Mouse (Mus musculus): Measurements from ENCODE around the gene Dnlz. TPM values are rescaled to one million over a fixed set of nuclear protein-coding genes. Genes with fewer than 3 reads are reported as not detected.

Gene Dnlz
- total and polyA plus RNA-seq, 2 experiments from 2014 or later, result 17.0 to 23.0 TPM

- peaks cover 35% of the 10 kb centered on the region for H3K4me1 ChIP-seq (ENCODE audit: control insufficient read depth, insufficient read depth)
- H3K36me3 ChIP-seq (replicated peaks; ENCODE audit: control insufficient read depth, insufficient read depth, low read length), result peaks cover 12% of the 10 kb centered on the region; the same call in 1 of the 2 replicates
- no peak overlapping the region for H3K4me3 ChIP-seq (ENCODE audit: low read depth, low read length)
These were observed 32.2 kb downstream of the Dnlz start for GRCm38 (mm10) chr2:26319519-26320244.

GRCm38 (mm10) chr2:26319109-26319508, 32.8 kb downstream of the Dnlz start:
- Histone ChIP-seq H3K27me3 (ENCODE audit: control insufficient read depth, insufficient read depth, low read length) (no peaks in the 10 kb centered on the region), H3K27ac (ENCODE audit: low read depth) (no peak overlapping the region), H3K9ac (replicated peaks; ENCODE audit: low read depth, low read length) (no peak overlapping the region), H3K9me3 (replicated peaks; ENCODE audit: control insufficient read depth, low read length) (no peaks in the 10 kb centered on the region), H3K36me3 (replicated peaks; ENCODE audit: control insufficient read depth, insufficient read depth, low read length) (0 out of 2 replicates have a peak, but pooled peaks cover 8% of the 10 kb centered on the region), H3K4me1 (ENCODE audit: control insufficient read depth, insufficient read depth) (peaks cover 35% of the 10 kb centered on the region), H3K4me2 (ENCODE audit: low read depth, low read length) (no peak overlapping the region), H3K4me3 (ENCODE audit: low read depth, low read length) (no peak overlapping the region)
- DNase-seq (ENCODE audit: low spot score) (no peak), ATAC-seq (ENCODE audit: insufficient read depth, low read depth) (no peak)
- WGBS, result 90% methylated on average over 9 of the region's 9 CpGs
- TF ChIP-seq EP300 (IDR thresholded peaks at IDR 0.05; ENCODE audit: low read depth) (no peak), CTCF (IDR thresholded peaks at IDR 0.05; ENCODE audit: low read depth) (no peak)

More at GRCm38 (mm10) chr2:26319519-26320244, 32.2 kb downstream of the Dnlz start:
- Histone ChIP-seq H3K4me2 (ENCODE audit: low read depth, low read length) (no peak overlapping the region), H3K27me3 (ENCODE audit: control insufficient read depth, insufficient read depth, low read length) (no peaks in the 10 kb centered on the region), H3K9me3 (replicated peaks; ENCODE audit: control insufficient read depth, low read length) (no peaks in the 10 kb centered on the region), H3K9ac (replicated peaks; ENCODE audit: low read depth, low read length) (no peak overlapping the region), H3K27ac (ENCODE audit: low read depth) (no peak overlapping the region)
- 87% methylated on average over 13 of the region's 13 CpGs for WGBS
- DNase-seq (ENCODE audit: low spot score) (no peak), ATAC-seq (ENCODE audit: insufficient read depth, low read depth) (no peak)
- TF ChIP-seq CTCF (IDR thresholded peaks at IDR 0.05; ENCODE audit: low read depth) (no peak), EP300 (IDR thresholded peaks at IDR 0.05; ENCODE audit: low read depth) (no peak)

- 83% methylated on average over 3 of the region's 3 CpGs for WGBS
- H3K4me2 ChIP-seq (ENCODE audit: low read depth, low read length), result no peak overlapping the region
- DNase-seq (ENCODE audit: low spot score) (no peak), ATAC-seq (ENCODE audit: insufficient read depth, low read depth) (no peak)
- H3K4me3 ChIP-seq (ENCODE audit: low read depth, low read length), result no peak overlapping the region
- TF ChIP-seq EP300 (IDR thresholded peaks at IDR 0.05; ENCODE audit: low read depth), result no peak
- TF ChIP-seq CTCF (IDR thresholded peaks at IDR 0.05; ENCODE audit: low read depth), result no peak
- no peaks in the 10 kb centered on the region for H3K36me3 ChIP-seq (replicated peaks; ENCODE audit: control insufficient read depth, insufficient read depth, low read length)
- no peaks in the 10 kb centered on the region for H3K9me3 ChIP-seq (replicated peaks; ENCODE audit: control insufficient read depth, low read length)
- no peak overlapping the region for H3K27ac ChIP-seq (ENCODE audit: low read depth)
- no peaks in the 10 kb centered on the region for H3K27me3 ChIP-seq (ENCODE audit: control insufficient read depth, insufficient read depth, low read length)
- no peak overlapping the region for H3K9ac ChIP-seq (replicated peaks; ENCODE audit: low read depth, low read length)
- H3K4me1 ChIP-seq (ENCODE audit: control insufficient read depth, insufficient read depth), result peaks cover 27% of the 10 kb centered on the region
These were observed 33.8 kb downstream of the Dnlz start for GRCm38 (mm10) chr2:26317991-26318672.

GRCm38 (mm10) chr2:26317371-26317770, 34.5 kb downstream of the Dnlz start:
- WGBS, result 49% methylated on average over 3 of the region's 3 CpGs
- ATAC-seq (ENCODE audit: insufficient read depth, low read depth) (no peak), DNase-seq (ENCODE audit: low spot score) (no peak)
- Histone ChIP-seq H3K4me2 (ENCODE audit: low read depth, low read length) (peak overlapping the region; percentile 93), H3K27ac (ENCODE audit: low read depth) (peak overlapping the region; percentile 92; the same call in 1 of the 2 replicates), H3K4me3 (ENCODE audit: low read depth, low read length) (no peak overlapping the region), H3K9me3 (replicated peaks; ENCODE audit: control insufficient read depth, low read length) (no peaks in the 10 kb centered on the region), H3K27me3 (ENCODE audit: control insufficient read depth, insufficient read depth, low read length) (no peaks in the 10 kb centered on the region), H3K9ac (replicated peaks; ENCODE audit: low read depth, low read length) (no peak overlapping the region), H3K4me1 (ENCODE audit: control insufficient read depth, insufficient read depth) (peaks cover 27% of the 10 kb centered on the region), H3K36me3 (replicated peaks; ENCODE audit: control insufficient read depth, insufficient read depth, low read length) (no peaks in the 10 kb centered on the region)
- TF ChIP-seq CTCF (IDR thresholded peaks at IDR 0.05; ENCODE audit: low read depth) (no peak), EP300 (IDR thresholded peaks at IDR 0.05; ENCODE audit: low read depth) (no peak)

GRCm38 (mm10) chr2:26316576-26317246, 35.2 kb downstream of the Dnlz start:
- ATAC-seq (ENCODE audit: insufficient read depth, low read depth), result no peak
- peak overlapping the region; percentile 91 for H3K9ac ChIP-seq (replicated peaks; ENCODE audit: low read depth, low read length)

More at GRCm38 (mm10) chr2:26316576-26317246, 35.2 kb downstream of the Dnlz start:
- Histone ChIP-seq H3K9me3 (replicated peaks; ENCODE audit: control insufficient read depth, low read length) (no peaks in the 10 kb centered on the region), H3K27me3 (ENCODE audit: control insufficient read depth, insufficient read depth, low read length) (no peaks in the 10 kb centered on the region), H3K4me1 (ENCODE audit: control insufficient read depth, insufficient read depth) (peaks cover 24% of the 10 kb centered on the region), H3K4me3 (ENCODE audit: low read depth, low read length) (peak overlapping the region; percentile 93), H3K36me3 (replicated peaks; ENCODE audit: control insufficient read depth, insufficient read depth, low read length) (no peaks in the 10 kb centered on the region), H3K4me2 (ENCODE audit: low read depth, low read length) (peak overlapping the region; percentile 93), H3K27ac (ENCODE audit: low read depth) (peak overlapping the region; percentile 92; the same call in 1 of the 2 replicates)
- no peak for DNase-seq (ENCODE audit: low spot score)
- TF ChIP-seq CTCF (IDR thresholded peaks at IDR 0.05; ENCODE audit: low read depth) (no peak), EP300 (IDR thresholded peaks at IDR 0.05; ENCODE audit: low read depth) (no peak)
- 48% methylated on average over 9 of the region's 9 CpGs for WGBS

All from heart, postnatal 0 days (tissue).